Mouse (Mus musculus) lung, adult 18-20 months (tissue): Measurements from ENCODE around the gene Dclk2.

ENCODE experiments used
- DNase-seq, 2 experiments: peaks; one replicate each; pipeline ENCODE4 v3.0.0; 2022; ENCODE audit warnings: mixed read lengths in 2 of 2

Gene Dclk2

DNA sequence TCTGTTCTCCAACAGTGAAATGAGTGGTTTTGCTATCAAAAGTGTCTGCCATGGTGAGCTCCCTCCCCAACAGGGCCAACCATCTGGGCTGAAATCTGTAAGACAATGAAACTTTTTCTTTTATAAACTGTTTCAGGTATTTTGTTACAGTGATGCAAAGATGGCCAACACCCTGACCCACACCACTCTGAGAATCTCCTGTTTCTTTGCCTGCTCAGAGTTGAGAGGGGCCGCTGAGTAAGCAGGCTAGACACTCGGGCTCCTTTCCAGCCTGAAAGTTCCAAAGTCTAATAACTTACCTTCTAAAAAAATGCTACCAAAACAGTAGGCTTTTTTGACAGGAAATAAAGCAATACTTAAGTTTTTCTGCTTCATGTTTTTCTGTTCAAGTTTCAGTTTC lies 78.2 kb downstream of the Dclk2 start:
- DNase-seq, result no peak

DNA sequence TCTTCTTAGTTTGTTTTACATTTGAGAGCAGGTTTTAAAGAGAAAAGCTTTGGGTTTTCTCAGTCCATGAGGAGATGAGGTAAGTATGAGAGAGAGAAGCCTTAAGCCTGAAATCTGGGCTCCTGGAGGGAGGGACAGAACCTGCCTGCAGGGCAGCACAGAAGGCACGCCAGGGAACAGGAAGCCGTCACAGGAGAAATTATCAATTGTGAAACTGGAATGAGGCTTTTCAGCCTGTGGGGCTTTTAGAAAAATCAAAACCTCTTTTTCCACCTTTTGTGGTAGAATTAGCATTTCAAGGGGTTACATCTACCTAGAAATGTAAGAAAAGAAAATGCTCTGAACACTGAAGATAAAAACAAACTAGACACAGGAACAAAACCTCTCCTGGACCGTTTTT lies 81.0 kb downstream of the Dclk2 start:
- no peak for DNase-seq

DNA sequence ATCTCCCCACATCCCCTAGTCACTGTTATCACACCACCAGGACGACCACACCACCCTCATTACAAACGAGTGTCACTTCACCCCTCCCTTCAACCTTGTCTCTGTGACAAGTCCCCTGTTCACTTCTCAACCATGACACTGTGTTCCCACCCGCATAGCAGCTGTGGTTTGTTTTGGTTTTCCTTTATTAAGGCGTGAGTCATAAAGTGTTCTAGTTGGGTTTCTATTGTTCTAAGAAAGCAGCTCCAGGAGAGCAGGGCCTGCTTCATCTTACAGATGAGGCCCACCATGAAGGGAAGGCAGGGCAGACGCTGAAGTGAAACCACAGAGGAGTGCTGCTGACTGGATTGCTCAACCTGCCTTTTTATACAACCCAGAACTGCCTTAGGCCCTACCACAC lies 83.3 kb downstream of the Dclk2 start:
- no peak for DNase-seq

DNA sequence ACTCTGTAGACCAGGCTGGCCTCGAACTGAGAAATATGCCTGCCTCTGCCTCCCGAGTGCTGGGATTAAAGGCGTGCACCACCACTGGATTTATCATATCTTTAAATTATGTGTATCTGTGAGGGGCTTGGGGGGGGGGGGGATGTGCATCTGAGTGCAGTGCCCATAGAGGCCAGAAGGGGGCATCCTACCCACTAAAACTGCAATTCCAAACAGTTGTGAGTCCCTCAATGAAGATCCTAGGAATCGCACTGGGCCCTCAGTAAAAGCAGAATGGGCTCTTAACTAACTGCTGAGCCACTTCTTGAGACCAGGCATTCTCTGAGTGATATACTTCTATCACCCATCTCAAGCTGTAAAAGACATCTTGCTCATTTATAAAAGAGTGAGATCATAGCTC lies 85.5 kb downstream of the Dclk2 start:
- DNase-seq, result no peak

DNA sequence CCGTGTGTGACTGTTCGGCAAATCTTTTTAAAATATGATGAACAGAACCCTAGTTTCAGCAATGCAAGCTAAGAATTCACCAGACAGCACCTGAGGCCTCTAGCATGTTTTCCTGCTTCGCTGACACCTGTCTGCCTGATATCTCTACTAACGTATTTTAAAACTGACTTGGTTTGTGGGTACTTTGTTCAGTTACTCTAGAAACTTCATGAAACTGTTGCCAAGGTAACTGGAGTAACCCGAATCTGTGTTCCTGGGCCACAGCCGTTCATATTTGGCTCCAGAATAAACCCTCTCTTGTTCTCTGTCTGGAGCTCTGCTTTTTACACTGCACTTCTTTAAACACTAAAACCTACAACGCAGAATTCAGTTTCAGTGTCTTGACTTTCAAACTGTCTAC lies 86.3 kb downstream of the Dclk2 start:
- no peak for DNase-seq

DNA sequence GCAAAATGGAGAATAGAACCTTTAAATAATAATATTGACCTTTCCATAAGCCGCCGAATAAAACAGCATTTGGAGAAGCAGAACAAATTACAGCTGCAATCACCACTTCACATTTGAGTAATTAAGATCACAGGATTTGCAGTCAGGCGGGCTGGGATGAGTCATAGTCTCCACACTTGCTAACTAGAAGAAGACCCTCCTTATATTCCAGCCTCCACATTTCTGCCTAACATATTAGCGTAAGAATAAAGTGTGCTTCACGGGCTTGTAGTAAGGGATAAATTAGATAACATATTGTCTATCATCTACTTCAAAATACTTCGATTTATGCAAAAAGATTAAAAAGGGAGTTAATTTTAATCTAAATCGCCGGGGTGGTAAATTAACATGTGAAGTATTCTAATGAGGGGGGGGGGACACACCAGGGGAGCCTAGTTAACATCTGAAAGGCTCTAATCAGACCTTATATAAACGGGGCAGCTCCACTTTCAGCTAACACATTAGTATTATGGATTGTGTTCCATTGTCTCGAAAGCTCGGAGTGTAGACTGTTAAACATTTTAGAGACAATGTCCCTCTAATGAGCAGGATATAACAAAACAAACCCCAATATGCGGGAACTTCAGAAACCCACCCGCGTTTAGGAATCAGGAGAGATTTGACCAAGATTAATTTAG lies 87.9 kb downstream of the Dclk2 start:
- DNase-seq, result no peak

DNA sequence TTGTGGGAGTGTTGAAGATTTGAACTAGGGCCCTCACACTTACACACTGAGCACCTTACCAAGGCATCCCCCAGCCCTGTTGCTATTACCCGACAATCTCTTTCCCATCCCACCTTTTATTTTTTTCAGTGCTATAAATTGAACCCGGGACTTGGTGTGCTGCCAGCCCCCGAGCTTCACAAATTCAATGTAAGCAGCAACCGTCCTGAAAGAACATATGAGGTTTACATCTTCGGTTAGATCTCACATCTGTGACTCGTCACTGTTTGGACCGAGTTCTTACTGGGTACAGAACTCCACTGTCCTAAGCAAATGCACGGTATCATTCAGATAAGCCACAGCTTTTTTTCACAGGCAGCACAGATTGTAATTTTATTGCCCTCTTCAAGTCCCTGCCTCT lies 88.5 kb downstream of the Dclk2 start:
- no peak for DNase-seq

DNA sequence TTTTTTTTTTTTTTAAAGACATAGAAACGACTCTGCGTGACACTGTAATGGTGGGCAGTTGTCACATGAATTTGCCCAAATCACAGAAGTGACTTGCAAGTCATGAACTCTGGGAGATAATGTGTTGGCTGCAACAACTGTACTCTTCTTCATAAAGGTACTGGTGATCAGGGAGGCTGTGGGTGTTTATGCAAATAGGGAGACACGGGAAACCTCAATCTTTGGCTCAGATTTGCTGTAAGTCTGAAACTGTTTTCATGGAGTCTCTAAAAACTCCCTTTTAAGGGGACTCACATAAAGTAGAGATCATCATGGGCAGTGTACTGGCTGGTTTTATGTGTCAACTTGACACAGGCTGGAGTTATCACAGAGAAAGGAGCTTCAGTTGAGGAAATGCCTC lies 93.1 kb downstream of the Dclk2 start:
- DNase-seq, result no peak

DNA sequence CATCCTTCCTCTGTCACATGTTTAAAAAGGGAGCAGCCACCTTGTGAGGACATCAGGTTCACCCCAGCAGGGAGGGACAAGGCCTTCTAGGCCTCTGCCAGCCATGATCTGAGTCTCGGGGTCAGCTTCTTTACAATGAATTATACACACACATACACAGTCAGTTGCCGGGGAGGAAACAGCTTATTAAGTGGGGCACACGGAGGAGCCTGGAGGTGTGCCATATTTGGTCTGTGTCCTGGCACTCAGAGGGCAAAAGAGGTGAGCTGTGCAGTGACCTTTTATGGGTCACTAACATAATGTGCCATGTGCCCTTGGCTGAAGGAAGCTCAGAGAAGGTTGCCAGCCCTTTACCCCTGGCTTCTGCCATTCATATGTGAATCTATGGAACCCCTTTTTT lies 99.3 kb downstream of the Dclk2 start:
- DNase-seq, result no peak

DNA sequence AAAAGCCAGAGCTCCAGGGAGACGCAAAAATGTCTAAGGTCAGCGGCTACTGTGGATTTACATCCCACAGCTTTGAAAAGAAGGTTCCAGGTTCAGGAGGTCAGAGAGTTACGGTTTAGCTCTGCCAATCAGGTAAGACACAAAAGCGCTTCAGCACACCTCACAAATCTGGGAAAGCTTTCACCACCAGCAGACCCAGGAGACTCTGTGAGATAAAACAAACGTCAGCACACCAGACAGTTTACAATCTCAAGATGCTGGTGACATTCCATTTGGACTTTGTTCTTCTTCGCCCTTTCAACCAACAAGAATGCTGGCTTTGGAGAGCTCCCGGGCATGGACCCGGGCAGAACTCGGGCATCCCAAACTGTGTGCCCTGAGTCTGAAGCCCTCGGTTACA lies 100.3 kb downstream of the Dclk2 start:
- no peak for DNase-seq

DNA sequence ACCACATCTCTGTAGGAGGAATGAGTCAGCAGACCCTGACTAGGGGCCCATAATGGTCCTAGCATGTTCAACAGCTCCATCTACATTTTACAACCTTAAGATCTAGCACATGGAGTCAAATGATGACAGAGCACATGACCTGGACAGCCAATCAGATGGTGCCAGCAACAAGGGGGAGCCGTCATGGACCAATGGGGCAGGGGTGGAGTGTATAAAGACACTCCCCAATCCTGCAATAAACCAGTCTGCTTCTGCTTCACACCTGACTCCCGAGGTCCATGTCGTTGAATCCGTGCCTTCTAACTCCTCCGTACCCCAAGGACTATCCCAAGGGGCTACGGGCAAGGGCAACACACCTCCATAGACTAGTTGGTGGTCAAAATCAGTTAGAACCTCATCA lies 101.3 kb downstream of the Dclk2 start:
- no peak for DNase-seq

DNA sequence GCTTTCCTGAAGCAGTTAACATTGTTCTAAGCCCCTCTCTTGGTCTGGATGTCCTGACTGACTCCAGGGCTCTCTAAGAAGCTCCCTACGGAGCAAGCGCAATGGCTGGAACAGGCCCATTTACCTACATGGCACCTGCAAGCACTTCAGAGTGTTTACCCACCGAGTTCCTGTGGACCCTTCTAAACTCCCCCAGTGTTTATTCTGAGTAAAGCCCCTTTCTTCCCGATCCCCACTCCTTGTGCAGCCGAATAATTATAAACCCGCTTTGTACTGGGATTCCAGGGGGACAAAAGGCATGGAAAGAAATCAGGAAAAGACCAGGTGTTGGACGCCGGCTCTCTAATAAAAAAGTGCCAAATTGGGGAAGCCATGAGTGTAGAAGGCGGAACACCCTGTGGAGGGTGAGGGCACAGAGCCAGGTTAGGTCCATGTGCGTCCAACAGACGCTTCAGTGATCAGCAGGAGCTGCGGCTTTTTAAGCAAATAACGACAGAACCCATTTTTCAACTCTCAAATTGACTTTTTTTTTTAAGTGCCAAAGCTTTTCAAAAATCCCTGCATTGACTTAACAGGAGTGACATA lies 102.6 kb downstream of the Dclk2 start:
- no peak for DNase-seq

DNA sequence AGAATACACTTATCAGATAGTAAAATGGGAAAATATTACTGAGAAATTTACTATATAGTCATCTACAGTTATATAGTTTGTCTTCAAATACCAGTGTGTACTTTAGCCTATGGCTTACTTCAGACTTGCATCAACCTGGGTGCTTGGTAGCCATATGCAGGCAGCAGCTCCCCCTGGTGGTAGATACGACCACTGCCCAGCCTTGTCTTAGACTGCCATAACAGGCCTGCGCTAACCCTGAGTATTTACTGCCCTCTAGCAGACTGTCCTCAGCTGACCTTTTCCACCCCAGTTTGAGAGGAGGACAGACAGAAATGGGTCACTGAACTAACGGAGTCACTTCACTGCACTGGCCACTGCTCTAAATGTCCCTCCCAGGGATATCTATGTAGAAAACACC lies 108.0 kb downstream of the Dclk2 start:
- peak; percentile 79 to 82 for DNase-seq

DNA sequence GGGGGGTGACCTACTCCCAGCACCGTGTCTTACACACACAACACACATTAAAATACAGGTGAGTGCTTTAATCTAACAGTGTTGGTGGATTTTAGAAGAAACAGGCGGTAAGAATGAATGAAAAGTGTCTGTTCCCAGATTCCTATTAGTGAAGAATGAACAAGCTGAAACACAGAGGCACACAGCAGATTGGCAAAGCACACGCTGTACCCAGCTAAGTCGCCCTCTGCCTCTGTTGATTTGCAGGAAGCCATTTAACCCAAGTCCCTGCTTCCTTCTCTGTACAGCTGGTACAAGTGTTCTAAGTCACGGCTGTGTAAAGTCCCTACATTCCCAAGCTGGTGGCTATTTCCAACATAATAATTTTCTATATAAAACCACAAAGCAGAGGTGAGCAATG lies 109.7 kb downstream of the Dclk2 start:
- no peak for DNase-seq

DNA sequence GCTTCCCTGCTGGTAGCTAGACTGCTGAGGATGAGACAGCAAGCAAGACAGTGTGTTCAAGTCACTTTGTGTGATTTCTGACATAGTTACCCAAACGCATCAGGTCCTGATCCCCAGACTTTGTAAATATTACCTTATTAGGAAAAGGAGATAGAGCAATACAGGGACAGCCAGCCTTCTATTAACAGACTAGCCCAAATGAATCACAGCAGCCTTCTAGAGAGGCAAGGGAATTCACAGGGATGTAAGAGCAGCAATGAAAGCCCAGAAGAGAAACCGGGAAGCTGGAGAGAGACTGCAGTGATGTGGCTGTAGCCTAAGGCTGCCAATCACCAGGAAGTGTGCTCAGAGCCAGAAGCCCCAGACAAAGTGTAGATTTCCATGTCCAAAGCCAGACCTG lies 111.0 kb downstream of the Dclk2 start:
- DNase-seq, result no peak

DNA sequence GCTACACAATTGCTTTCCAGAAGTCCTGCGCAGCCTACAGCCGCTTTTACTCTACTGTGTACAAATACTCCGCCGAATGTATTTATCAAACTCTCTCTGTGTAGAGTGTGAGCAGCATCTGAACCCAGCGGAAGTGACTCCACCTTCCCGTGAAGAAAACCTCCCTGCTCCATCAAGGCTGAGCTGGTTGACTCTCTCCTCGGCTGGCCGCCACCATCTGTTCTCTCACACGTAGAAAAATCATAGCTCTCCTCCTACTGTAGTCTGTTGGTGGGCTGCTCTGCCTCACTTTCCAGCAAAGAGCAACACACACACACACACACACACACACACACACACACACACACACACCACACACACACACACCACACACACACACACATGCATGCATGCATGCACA lies 111.5 kb downstream of the Dclk2 start:
- DNase-seq, result no peak

DNA sequence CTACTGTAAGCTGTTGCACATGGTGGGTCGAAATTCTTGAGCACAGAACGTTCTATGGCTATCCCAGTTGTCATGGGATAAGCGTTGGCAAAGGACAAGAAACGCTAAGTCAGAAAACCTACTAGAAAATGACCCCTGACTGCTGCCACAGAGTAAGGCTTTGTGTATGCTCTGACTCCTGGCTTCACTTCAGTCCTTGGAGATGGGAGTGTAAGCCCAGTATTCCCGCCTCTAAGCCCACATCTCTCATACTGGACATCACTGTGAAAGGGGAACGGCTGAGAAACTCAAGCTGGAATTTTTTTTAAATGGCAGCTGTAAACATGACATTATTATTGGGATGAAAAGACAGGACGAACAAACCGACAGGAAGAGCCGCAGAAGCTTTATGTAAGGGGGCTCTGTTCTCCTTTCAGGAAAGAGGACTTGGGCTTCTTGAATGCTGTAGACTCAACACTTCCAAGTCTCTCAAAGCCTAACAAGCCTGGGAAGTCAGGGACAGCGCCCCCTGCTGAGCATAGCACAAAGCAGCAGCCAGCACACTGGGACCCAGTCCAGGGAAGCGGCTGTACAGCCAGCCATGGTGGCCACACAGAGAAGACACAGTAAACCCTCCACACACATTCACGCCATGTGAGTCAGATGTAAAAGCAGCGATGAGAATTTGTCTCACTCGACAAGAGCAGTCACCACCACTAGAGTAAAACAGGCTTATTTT lies 112.7 kb downstream of the Dclk2 start:
- no peak for DNase-seq

DNA sequence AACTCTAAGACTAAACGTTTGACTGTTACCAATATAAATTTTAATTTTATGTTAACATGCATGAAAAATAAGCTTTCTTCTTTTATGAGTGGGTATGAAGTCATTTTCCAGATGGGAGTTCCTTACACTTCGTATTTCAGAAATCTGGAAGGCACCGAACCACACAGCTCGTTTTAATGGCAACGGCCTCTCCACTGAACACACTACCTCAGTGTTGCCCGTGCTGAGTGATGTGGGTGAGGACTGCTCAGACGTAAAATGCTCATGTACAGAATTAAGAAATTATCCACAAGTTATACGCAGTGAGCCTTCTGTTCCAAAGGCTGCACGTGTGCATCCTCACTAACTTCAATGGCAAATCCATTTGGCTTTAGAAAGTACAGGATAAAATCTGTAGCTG lies 113.8 kb downstream of the Dclk2 start:
- DNase-seq, result no peak

DNA sequence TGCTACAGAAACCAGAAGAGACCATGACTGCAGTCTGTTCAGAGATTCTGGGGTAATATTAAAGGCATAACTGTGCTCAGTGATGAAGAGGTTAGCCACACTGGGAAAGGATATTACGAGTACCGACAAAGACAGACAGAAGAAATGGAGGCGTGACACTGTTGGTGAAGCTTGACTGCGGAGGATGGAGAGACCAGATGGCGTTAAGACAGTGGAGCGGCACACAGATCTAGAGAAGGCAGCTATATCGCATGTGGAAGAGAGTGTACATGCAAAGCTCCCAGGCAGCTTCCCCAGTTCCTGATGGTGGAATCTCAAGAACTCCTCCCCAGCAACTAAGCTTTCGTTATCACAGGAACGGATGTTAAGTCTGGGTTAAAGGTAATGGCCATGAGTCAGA lies 116.4 kb downstream of the Dclk2 start:
- no peak for DNase-seq

DNA sequence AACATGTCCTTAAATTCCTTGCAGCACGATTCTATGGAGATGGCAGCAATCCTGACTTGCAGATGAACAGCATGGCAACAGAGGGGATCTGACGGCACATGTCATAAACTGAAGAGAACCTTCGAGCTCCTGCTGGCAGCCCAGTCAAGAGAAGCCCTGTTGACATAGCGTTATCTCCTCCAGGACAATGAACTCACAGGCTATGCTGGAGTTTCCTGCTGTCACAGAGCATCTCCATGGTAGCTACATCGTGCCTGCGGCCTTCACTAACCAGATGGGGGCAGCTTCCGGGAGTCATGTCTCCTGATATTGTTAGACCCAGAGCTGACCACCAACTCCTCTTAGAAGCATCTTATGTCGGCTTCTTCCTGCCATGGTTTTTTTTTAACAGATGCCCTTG lies 117.8 kb downstream of the Dclk2 start:
- no peak for DNase-seq

DNA sequence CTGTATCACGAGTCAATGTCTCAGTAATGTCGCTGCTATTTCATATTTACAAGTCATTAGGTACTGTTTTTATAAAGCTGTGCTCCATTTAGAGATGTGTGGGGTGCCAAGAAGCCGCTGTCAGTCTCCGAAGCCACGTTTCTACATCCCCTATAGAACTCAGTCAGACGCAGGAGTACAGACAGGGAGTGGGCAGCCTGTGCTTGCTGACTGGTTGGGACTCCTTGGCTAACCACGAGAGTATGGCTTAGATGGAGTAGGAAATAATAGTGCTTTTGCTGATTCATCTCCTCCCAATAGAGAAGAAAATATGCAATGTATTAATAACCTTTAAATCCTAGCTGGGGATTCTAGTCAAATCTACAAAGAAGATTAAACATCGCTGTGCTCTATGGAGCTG lies 119.8 kb downstream of the Dclk2 start:
- no peak for DNase-seq

DNA sequence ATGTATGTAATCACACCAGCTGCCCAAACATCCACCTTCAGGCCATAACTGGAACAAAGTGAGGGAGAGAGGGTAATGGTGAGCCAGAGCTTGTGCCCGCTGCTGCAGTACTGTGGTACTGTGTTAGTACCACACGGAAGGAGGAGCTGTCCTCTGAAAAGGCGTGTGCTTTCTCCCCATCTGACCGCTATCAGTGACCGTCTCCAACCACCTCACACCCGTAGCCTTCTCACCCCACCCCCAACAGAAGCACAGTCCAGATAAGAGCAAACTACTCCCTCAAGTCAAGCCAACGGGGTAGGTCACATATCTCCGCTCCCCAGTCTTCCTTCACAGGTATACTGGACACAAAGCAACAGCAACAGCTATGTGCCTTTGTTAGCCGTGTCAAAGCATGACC lies 121.6 kb downstream of the Dclk2 start:
- DNase-seq, result no peak

DNA sequence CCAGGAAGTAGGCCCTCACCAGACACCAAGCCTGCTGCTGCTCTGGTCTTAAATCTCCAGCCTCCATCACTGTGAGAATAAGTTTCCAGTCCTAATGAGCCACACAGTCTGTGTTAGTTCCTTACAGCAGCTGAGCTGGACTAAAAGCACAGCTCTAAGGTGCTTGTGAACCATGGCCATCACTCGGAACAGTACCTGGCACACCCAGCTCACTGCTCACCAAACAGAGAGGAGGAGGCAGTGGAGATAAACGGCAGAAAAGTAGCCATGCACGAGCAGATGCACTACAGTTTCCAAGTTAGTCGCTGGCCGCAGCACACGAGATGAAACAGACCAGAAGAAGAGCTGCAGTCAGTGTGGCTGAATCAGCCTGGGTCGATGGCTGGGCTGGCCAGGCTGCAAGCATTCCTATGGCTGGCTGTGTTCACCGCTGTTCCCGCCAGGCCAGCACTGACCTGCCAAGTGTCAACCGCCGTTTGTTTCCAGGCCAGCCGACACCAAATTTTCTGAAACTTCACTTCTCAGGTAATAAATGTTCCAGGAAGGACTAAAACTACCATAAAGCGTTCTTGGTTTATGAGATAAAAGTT lies 122.7 kb downstream of the Dclk2 start:
- DNase-seq, result no peak

DNA sequence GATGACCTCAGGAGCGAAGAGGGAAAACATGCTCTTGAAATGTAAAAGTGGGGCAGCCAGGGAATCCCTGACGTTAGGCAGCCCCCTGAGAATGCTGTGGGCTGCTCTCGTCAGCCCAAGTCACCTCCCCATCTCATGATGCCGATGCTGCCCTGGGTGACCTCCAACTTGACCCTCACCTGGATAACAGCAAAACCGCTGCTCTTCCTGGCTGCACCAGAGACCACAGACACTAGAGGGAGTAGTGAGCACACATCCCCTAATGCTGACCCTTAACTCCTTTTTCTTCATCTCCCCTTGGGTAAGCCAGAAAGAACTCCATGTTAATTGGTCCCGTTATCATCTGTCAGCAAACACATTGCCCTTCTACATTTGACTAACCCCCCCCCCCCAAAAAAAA lies 123.9 kb downstream of the Dclk2 start:
- no peak for DNase-seq
